Mouse (Mus musculus) erythroblast, embryonic 14.5 days (primary cell): ENCODE results near the gene Efnb2.

Experiments
- GATA1 ChIP-seq: IDR thresholded peaks from 2 replicates; pipeline ENCODE4 v1.6.1; 2012; ENCODE audit warnings: low read length, inconsistent platforms, mixed read lengths
- TAL1 ChIP-seq: IDR thresholded peaks from 3 replicates; pipeline ENCODE4 v1.6.1; 2012; ENCODE audit warnings: low read length, inconsistent platforms, mixed read lengths

- TF ChIP-seq TAL1 (no peak), GATA1 (no peak)
These were observed 11.1 kb downstream of the Efnb2 start for GRCm38 (mm10) chr8:8649944-8650343.
